Mouse (Mus musculus) left cerebral cortex, postnatal 25 days (tissue): ENCODE results near the gene Tiam1. TPM values are rescaled to one million over a fixed set of nuclear protein-coding genes. Genes with fewer than 3 reads are reported as not detected.

ENCODE experiments used
- DNase-seq, 2 experiments: peaks; one replicate each; pipeline ENCODE4 v3.0.0; 2022; ENCODE audit warnings: low spot score in 2 of 2, mixed read lengths in 1 of 2
- intact Hi-C: fragments of 180-260 bp; cut with DNase I; formaldehyde crosslinking; loops from one replicate; pipeline ENCODE4 v1.15.1; 2025
- total RNA-seq, 2 experiments: library from RNA; stranded (reverse); gene quantifications; 2 replicates each; pipeline ENCODE4 v1.2.3; 2021

Gene Tiam1
- total RNA-seq, 2 experiments from 2014 or later: 108 to 118 TPM

- intact Hi-C loops: no loop called here
Measured at GRCm38 (mm10) chr16:89872011-89872942, 271.3 kb downstream of the Tiam1 start.

GRCm38 (mm10) chr16:89871382-89871781 lies 272.2 kb downstream of the Tiam1 start:
- peak in 1 of 2 experiments; percentile 34 for DNase-seq
- intact Hi-C loops: no loop called here

More at GRCm38 (mm10) chr16:89872011-89872942, 271.3 kb downstream of the Tiam1 start:
- DNase-seq: no peak

GRCm38 (mm10) chr16:89870059-89870458 lies 273.5 kb downstream of the Tiam1 start:
- no peak for DNase-seq
- intact Hi-C loops: no loop called here

GRCm38 (mm10) chr16:89868502-89868901 lies 275.1 kb downstream of the Tiam1 start:
- intact Hi-C loops: no loop called here
- DNase-seq: no peak

- intact Hi-C loops: no loop called here
- DNase-seq: peak in 1 of 2 experiments; percentile 64
Measured at GRCm38 (mm10) chr16:89867212-89867829, 276.2 kb downstream of the Tiam1 start.

- intact Hi-C loops: no loop called here
- DNase-seq: no peak
Measured at GRCm38 (mm10) chr16:89865136-89865535, 278.4 kb downstream of the Tiam1 start.

- DNase-seq: no peak
- intact Hi-C loops: no loop called here
Measured at GRCm38 (mm10) chr16:89864710-89865109, 278.9 kb downstream of the Tiam1 start.

GRCm38 (mm10) chr16:89863264-89863663 lies 280.3 kb downstream of the Tiam1 start:
- DNase-seq: no peak
- intact Hi-C loops: no loop called here

- intact Hi-C loops: no loop called here
Measured at GRCm38 (mm10) chr16:89861531-89861930, 282.0 kb downstream of the Tiam1 start.

GRCm38 (mm10) chr16:89860708-89861107 lies 282.9 kb downstream of the Tiam1 start:
- DNase-seq: no peak
- intact Hi-C loops: no loop called here

More at GRCm38 (mm10) chr16:89861531-89861930, 282.0 kb downstream of the Tiam1 start:
- no peak for DNase-seq

- no peak for DNase-seq
- intact Hi-C loops: no loop called here
Measured at GRCm38 (mm10) chr16:89857666-89858065, 285.9 kb downstream of the Tiam1 start.

GRCm38 (mm10) chr16:89854731-89855130 lies 288.8 kb downstream of the Tiam1 start:
- DNase-seq: no peak
- intact Hi-C loops: no loop called here

- intact Hi-C loops: no loop called here
Measured at GRCm38 (mm10) chr16:89851333-89851732, 292.2 kb downstream of the Tiam1 start.

GRCm38 (mm10) chr16:89848651-89849597 lies 294.6 kb downstream of the Tiam1 start:
- DNase-seq: no peak
- intact Hi-C loops: no loop called here

More at GRCm38 (mm10) chr16:89851333-89851732, 292.2 kb downstream of the Tiam1 start:
- DNase-seq: no peak

GRCm38 (mm10) chr16:89848179-89848578 lies 295.4 kb downstream of the Tiam1 start:
- intact Hi-C loops: no loop called here
- DNase-seq: no peak

GRCm38 (mm10) chr16:89845461-89845860 lies 298.1 kb downstream of the Tiam1 start:
- DNase-seq: no peak
- intact Hi-C loops: loop anchor here (2.0 kb wide), 1 partner anchor 341 kb away; no protein-coding TSS in a partner anchor

GRCm38 (mm10) chr16:89844580-89844979 lies 299.0 kb downstream of the Tiam1 start:
- peak; percentile 47 to 75 for DNase-seq

GRCm38 (mm10) chr16:89841894-89842293 lies 301.7 kb downstream of the Tiam1 start:
- intact Hi-C loops: no loop called here
- no peak for DNase-seq

More at GRCm38 (mm10) chr16:89844580-89844979, 299.0 kb downstream of the Tiam1 start:
- intact Hi-C loops: loop anchor here (2.0 kb wide), 1 partner anchor 342 kb away; no protein-coding TSS in a partner anchor

GRCm38 (mm10) chr16:89840361-89840760 lies 303.2 kb downstream of the Tiam1 start:
- intact Hi-C loops: no loop called here
- no peak for DNase-seq
